Mouse (Mus musculus) forebrain, embryonic 11.5 days (tissue): Measurements from ENCODE around the gene Eif2ak3. TPM values are rescaled to one million over a fixed set of nuclear protein-coding genes. Genes with fewer than 3 reads are reported as not detected.

Source experiments
- ATAC-seq: fragments of 200-750 bp; cut with Nextera tagmentation; replicated peaks from 2 replicates; pipeline ENCODE4 v1.8.0; 2017; ENCODE audit warnings: moderate TSS enrichment; ENCODE audit not compliant: low FRiP score
- DNase-seq: peaks from one replicate; pipeline ENCODE4 v3.0.0-alpha.2; 2017; ENCODE audit warnings: low spot score
- H3K27ac ChIP-seq: fragments of 300-500 bp; sonication (generic); 2 replicates; pipeline ENCODE4 v1.5.1; 2014; ENCODE audit warnings: low read depth, low read length
- H3K27me3 ChIP-seq: fragments of 300-500 bp; sonication (generic); 2 replicates; pipeline ENCODE4 v1.6.1; 2014; ENCODE audit warnings: mild to moderate bottlenecking, low read length, mixed read lengths; ENCODE audit not compliant: control insufficient read depth, insufficient read depth
- H3K36me3 ChIP-seq: fragments of 300-500 bp; sonication (generic); 2 replicates; pipeline ENCODE4 v1.6.1; 2014; ENCODE audit warnings: mild to moderate bottlenecking, low read length, moderate library complexity, mixed read lengths; ENCODE audit not compliant: control insufficient read depth, insufficient read depth
- H3K4me1 ChIP-seq: fragments of 300-500 bp; sonication (generic); replicated peaks from 2 replicates; pipeline ENCODE4 v1.6.1; 2014; ENCODE audit warnings: low read length, mixed read lengths; ENCODE audit not compliant: control insufficient read depth, insufficient read depth
- H3K4me2 ChIP-seq: fragments of 300-500 bp; sonication (generic); 2 replicates; pipeline ENCODE4 v1.6.1; 2014; ENCODE audit warnings: low read depth, mild to moderate bottlenecking, low read length, moderate library complexity, mixed read lengths; ENCODE audit not compliant: severe bottlenecking
- H3K4me3 ChIP-seq: fragments of 300-500 bp; sonication (generic); 2 replicates; pipeline ENCODE4 v1.5.1; 2014; ENCODE audit warnings: low read depth, low read length
- H3K9ac ChIP-seq: fragments of 300-500 bp; sonication (generic); 2 replicates; pipeline ENCODE4 v1.6.1; 2014; ENCODE audit warnings: low read length
- H3K9me3 ChIP-seq: fragments of 300-500 bp; sonication (generic); 2 replicates; pipeline ENCODE4 v1.6.1; 2016; ENCODE audit warnings: low read length, mixed read lengths; ENCODE audit not compliant: control insufficient read depth
- WGBS: fragments of 180-500 bp; shearing (Covaris S2); extraction: QIAGEN DNeasy Blood & Tissue Kit; methylation state at CpG from one replicate; pipeline ENCODE4 v1.1.7; 2014; 5-methylcytosine and 5-hydroxymethylcytosine counted together
- polyA plus RNA-seq: library from polyadenylated mRNA; unstranded; fragments of >200 nt; fragmentation: Nextera tagmentation; extraction: Ambion mirVana; gene quantifications from 2 replicates; pipeline ENCODE4 v1.2.1, GENCODE M21; 2014

The Eif2ak3 gene
- polyA plus RNA-seq, 1 experiment from 2014 or later: 11.0 TPM

DNA sequence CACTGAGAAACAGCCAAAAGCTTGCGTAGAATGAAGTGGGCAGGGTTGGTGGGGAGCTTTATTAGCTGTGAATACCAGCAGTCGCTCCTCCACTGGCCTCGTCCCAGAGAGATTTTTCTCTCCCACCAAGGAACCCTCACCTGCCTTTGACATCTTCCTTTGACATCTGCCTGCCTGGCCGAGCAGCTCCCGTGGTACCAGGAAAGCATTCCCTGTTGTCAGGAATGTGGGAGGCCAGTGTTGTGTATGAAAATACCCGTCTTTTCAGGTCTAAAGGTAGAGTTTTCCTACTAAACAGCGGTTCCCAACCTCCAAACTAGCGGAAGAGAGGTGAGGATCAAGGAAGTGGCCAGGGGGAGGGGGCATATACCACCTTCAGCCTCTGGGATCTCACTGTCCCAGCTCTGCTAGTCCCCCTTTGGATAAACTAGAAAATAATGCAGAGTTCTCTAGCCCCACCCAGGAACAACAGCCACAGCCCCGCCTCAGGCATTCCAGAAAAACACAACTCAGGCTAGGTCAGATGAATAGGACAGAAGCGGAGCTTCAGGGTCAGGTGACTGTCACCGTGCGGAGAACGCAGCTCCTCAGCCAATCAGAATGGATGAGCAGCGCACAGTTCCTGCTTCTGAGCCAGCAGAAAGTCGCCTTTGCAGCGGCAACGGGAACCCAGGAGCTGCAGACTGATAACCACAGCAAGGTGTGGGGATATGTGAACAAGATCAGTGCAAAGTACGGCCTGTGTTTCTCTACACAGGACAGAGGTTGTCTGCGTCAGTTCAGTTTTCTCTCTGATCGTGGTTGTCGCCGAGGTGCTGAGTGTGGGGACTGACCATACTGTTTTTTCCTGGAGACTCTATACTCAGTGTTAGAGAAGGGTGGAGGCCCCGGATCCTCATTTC lies 20.0 kb upstream of the Eif2ak3 start:
- peak overlapping the region; percentile 39 for H3K4me3 ChIP-seq
- peak overlapping the region; percentile 59 for H3K9ac ChIP-seq
- ATAC-seq (peak; percentile 95), DNase-seq (peak; percentile 73)
- no peaks in the 10 kb centered on the region for H3K27me3 ChIP-seq
- no peaks in the 10 kb centered on the region for H3K9me3 ChIP-seq
- WGBS: 9% methylated on average over 23 of the region's 23 CpGs
- H3K4me2 ChIP-seq: peak overlapping the region; percentile 64
- no peak overlapping the region for H3K27ac ChIP-seq
- H3K4me1 ChIP-seq: no peaks in the 10 kb centered on the region
- no peaks in the 10 kb centered on the region for H3K36me3 ChIP-seq

DNA sequence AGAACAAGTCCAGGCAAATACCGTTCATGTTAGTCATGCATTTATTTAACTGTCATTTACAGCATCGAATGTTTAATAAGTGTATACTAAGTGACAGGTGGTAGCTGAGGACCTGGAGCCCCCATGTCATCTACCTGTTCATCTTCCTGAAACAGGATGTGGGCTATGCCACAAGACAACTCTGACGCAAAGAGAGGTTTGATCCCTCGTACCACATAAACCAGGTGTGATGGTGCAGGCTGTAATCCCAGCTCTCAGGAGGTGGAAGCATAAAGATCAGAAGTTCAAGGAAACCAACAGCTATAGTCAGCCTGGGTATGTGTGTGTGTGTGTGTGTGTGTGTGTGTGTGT lies 19.4 kb upstream of the Eif2ak3 start:
- Histone ChIP-seq H3K4me2 (peak overlapping the region; percentile 64), H3K27me3 (no peaks in the 10 kb centered on the region), H3K4me1 (no peaks in the 10 kb centered on the region), H3K4me3 (peak overlapping the region; percentile 39), H3K36me3 (no peaks in the 10 kb centered on the region), H3K27ac (no peak overlapping the region), H3K9ac (no peak overlapping the region; the same call in none of the 2 replicates), H3K9me3 (no peaks in the 10 kb centered on the region)
- 56% methylated on average over 4 of the region's 4 CpGs for WGBS
- DNase-seq: no peak
- ATAC-seq: no peak

DNA sequence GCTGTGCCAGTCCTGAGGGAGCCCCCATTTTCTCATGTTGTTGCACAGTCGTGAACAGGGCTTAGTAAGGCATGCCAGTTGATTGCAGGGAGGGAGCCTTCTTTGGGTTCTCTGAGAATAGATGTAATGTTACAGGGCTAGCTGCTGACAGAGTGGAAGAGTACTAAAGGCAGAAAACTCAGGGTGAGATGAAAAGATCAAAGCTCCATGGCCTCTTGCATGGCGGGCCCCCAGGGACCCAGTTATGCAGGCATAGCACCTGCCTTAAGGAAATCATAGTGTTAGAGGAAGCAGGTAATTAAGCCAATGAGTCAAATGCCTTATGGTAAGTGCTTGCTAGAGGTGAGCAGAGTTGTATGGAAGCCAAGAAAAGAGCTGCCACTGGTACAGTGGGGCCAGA lies 14.9 kb upstream of the Eif2ak3 start:
- WGBS: 68% methylated on average over 2 of the region's 2 CpGs
- Histone ChIP-seq H3K27ac (no peak overlapping the region), H3K4me3 (no peak overlapping the region), H3K36me3 (no peaks in the 10 kb centered on the region), H3K9me3 (no peaks in the 10 kb centered on the region), H3K27me3 (no peaks in the 10 kb centered on the region), H3K9ac (no peak overlapping the region), H3K4me1 (no peaks in the 10 kb centered on the region), H3K4me2 (no peak overlapping the region)
- ATAC-seq (no peak), DNase-seq (no peak)

DNA sequence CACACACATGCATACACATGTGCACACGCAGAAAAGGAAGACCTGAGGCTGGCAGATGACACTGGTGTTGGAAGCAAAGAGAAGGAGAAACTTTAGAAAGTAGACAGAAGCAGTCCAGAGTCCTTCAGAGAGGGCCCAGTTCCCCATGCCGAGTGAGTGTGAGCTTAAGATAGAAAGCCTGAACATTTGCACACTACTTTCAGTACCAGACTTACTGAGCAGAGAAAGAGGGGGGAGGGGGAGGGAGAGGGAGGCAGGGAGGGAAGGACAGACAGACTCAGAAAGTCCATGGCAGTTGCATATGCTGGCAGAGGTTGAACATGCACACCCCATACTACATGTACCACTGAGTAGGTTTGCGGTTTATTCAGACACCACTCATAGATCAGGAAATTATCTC lies 13.8 kb upstream of the Eif2ak3 start:
- no peak for ATAC-seq
- 86% methylated on average over 3 of the region's 3 CpGs for WGBS
- H3K27ac ChIP-seq: no peak overlapping the region

DNA sequence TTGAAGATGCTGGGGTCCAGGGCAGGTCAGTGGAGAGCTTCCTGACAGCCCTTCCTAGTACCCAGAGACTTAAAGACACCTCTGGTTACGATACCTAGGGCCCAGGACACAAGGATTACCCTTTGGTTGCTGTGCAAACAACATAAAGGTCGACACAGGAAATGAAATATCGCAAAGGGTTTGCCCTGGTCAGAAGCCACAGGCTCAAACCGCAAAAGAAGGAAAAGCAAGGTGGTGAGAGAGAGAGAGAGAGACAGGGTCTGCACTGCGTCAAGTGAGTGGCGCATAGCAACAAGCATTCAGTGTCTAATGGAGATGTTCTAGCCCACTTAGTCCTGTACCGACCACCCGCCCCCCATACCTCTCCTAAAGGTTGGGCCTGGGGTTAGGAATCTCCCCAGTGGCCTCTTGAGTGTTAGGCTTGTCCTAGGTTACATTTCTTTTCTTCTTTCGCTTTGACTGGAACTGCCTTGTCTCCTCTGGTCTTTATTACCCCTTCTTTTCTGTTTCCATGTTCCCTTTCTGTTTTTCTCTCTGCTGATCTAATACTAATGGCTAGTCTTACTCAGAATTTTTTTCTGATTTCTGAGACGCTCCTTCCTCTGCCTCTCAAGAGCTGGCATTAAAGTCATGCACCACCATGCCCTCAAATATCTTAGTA lies 13.0 kb upstream of the Eif2ak3 start:
- no peak for ATAC-seq
- no peak overlapping the region for H3K27ac ChIP-seq
- 83% methylated on average over 10 of the region's 10 CpGs for WGBS

More for the DNA sequence above, 13.8 kb upstream of the Eif2ak3 start:
- Histone ChIP-seq H3K9ac (no peak overlapping the region), H3K9me3 (no peaks in the 10 kb centered on the region), H3K27me3 (no peaks in the 10 kb centered on the region), H3K4me1 (no peaks in the 10 kb centered on the region), H3K36me3 (no peaks in the 10 kb centered on the region), H3K4me2 (no peak overlapping the region), H3K4me3 (no peak overlapping the region)
- DNase-seq: no peak

DNA sequence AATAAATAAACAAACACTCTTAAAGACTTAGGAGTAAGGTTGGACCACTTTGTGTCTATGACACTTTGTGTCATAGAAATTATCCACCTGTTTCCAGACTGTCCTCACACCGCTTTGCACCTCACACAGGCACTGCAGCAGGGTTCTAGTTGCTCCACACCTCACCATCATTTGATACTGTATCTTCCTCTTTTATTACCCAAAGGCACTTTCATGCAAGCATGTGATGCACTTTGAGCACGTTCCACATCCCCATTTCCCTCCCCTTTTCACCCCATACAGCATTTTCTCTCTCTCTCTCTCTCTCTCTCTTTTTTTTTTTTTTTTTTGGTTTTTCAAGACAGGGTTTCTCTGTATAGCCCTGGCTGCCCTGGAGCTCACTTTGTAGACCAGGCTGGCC lies 7.0 kb upstream of the Eif2ak3 start:
- ATAC-seq (no peak), DNase-seq (no peak)
- Histone ChIP-seq H3K4me3 (no peak overlapping the region), H3K4me2 (no peak overlapping the region), H3K27me3 (no peaks in the 10 kb centered on the region), H3K4me1 (no peaks in the 10 kb centered on the region), H3K9ac (no peak overlapping the region), H3K36me3 (no peaks in the 10 kb centered on the region), H3K9me3 (no peaks in the 10 kb centered on the region), H3K27ac (no peak overlapping the region)
- 85% methylated on average over 2 of the region's 2 CpGs for WGBS

More for the DNA sequence above, 13.0 kb upstream of the Eif2ak3 start:
- DNase-seq: no peak
- Histone ChIP-seq H3K27me3 (no peaks in the 10 kb centered on the region), H3K4me1 (no peaks in the 10 kb centered on the region), H3K9ac (no peak overlapping the region), H3K36me3 (no peaks in the 10 kb centered on the region), H3K9me3 (no peaks in the 10 kb centered on the region), H3K4me2 (no peak overlapping the region), H3K4me3 (no peak overlapping the region)

DNA sequence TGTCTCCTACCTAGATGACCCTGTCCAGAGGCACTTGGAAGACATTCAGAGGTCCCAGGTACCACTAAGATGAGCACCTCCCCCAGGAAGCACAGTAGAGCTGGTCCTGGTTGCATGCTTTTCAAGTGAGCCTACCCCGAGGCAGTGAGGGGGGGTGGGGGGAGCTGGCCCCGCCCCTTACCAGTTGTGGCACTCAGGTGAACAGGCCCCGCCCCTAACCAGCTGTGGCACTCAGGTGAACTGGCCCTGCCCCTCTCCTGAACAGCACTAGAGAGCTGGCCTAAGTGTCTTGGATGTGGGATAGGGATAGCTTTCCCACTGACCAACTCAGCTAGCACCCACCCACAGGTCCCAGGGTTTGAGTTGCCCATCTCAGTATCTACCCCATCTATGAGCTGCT lies 5.8 kb upstream of the Eif2ak3 start:
- Histone ChIP-seq H3K9ac (no peak overlapping the region), H3K4me1 (no peaks in the 10 kb centered on the region; the same call in 1 of the 2 replicates), H3K27me3 (no peaks in the 10 kb centered on the region), H3K9me3 (no peaks in the 10 kb centered on the region), H3K4me3 (no peak overlapping the region), H3K36me3 (no peaks in the 10 kb centered on the region), H3K27ac (no peak overlapping the region), H3K4me2 (no peak overlapping the region)
- ATAC-seq (no peak), DNase-seq (no peak)
- WGBS: 37% methylated on average over 3 of the region's 3 CpGs

DNA sequence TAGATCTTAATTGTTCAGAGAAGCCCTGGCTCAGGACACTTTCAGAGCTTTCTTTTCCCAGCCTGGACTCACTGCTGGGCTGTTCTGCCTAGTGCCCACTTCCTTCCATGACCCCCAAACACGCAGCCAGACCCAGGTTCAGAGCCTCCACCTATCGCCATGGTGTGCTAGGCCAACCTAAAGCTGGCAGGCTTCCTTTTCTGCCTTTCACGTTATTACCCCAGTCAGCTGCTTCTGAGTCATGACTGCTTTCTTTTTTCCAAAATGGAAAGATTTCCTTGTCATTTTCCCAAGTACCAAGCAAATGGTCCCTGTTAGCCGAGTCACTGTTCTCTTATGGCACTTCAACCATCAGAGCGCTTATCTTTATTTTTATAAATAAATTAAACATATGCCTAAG lies 4.0 kb upstream of the Eif2ak3 start:
- WGBS: 75% methylated on average over 5 of the region's 5 CpGs
- DNase-seq (no peak), ATAC-seq (no peak)

More for the DNA sequence above, 4.0 kb upstream of the Eif2ak3 start:
- Histone ChIP-seq H3K4me1 (no peaks in the 10 kb centered on the region; the same call in 1 of the 2 replicates), H3K27me3 (no peaks in the 10 kb centered on the region), H3K4me3 (no peak overlapping the region), H3K9ac (no peak overlapping the region), H3K36me3 (no peaks in the 10 kb centered on the region), H3K27ac (no peak overlapping the region), H3K4me2 (no peak overlapping the region), H3K9me3 (no peaks in the 10 kb centered on the region)
